Mouse (Mus musculus) CD4-positive, CD25-positive, alpha-beta regulatory T cell, adult 4 months (primary cell): ENCODE measurements around the gene Ppp4r2. TPM values are rescaled to one million over a fixed set of nuclear protein-coding genes. Genes with fewer than 3 reads are reported as not detected.

Source experiments
- ATAC-seq: one replicate; pipeline ENCODE4 v1.8.0; 2017
- polyA plus RNA-seq, 2 experiments: library from polyadenylated mRNA; unstranded; fragments of 100-300 nt; shearing (Covaris generic); gene quantifications; one replicate each; pipeline ENCODE4 v1.2.1; 2017

The Ppp4r2 gene
- polyA plus RNA-seq, 2 experiments from 2014 or later: 23.9 to 41.8 TPM

- ATAC-seq: no peak
Observed at GRCm38 (mm10) chr6:100884594-100885225, 51.3 kb downstream of the Ppp4r2 start.

DNA sequence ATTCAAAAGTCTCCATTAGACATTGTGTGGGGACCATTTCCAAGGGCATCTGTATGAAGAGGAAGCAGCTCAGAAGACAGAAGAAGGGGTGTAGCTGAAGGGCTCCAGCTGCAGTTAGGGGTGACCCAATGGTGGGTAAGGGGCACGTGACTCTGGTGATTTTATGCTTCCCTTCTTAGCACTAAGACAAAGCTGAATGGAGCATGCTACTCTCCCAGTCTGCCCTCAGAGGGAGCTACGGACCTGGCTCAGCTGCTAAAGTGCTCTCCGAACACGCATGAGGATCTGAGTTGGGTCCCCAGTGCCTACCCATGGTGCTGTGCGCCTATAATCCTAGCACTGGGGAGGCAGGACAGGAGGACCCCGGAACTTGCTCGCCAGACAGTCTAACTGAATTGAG is 52.0 kb downstream of the Ppp4r2 start:
- ATAC-seq: no peak

- no peak for ATAC-seq
Observed at GRCm38 (mm10) chr6:100887012-100887411, 53.6 kb downstream of the Ppp4r2 start.

DNA sequence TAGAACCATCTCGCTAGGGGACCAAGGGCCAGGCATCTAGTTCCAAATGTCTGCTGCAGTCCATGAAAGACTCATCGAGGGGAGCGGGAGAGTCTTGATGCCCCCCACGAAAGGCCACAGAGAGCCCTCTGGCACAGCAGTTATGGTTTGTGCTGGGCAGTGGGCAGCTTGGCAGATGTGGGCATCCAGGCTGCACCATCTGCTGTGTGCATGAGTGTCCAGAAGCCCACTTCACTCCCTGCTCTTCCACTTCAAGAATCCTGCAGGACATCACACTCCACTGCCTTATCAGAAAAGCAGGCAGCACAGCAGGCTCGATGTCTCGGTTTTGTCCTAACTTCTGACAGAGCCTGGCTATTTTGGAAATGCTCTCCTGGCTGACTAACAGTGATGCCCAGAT is 55.9 kb downstream of the Ppp4r2 start:
- no peak for ATAC-seq

DNA sequence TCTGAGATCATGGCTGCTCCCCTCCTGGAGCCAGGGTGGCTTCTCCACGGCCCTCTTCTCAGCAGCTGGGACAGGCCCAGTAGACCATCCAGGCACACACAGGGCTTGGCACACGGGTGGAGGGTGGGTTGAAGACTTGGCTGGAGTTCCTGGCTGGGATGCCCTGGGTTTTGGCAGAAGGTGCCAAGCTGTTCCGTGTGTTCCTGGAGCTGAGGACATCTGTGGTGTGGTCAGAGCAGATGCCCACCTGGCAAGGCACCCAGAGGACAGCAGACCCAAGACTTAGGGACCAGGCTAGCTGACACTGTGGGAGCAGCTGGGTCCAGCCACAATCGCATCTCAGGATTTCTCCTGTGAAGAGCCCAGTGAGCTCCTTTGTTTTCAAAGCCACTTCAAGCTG is 59.1 kb downstream of the Ppp4r2 start:
- no peak for ATAC-seq

DNA sequence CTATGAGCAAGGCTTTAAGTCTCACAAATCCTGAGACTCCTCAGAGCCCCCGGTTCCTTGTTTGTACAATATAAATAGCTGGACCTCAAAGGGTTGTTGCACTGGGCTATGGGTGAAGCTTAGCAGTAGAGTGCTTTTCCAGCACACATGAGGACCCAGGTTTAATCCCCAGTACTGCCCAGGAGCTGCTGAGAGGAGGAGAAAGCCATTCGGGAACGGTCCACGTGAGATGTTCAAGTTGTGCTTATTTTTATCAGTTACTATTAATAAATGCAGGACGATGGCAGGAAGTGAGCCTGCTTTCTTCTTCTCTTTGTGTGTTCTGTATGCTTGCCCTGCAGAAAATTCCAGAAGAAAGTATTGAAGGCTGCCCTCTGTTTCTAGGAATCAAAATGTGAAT is 59.7 kb downstream of the Ppp4r2 start:
- ATAC-seq: no peak

DNA sequence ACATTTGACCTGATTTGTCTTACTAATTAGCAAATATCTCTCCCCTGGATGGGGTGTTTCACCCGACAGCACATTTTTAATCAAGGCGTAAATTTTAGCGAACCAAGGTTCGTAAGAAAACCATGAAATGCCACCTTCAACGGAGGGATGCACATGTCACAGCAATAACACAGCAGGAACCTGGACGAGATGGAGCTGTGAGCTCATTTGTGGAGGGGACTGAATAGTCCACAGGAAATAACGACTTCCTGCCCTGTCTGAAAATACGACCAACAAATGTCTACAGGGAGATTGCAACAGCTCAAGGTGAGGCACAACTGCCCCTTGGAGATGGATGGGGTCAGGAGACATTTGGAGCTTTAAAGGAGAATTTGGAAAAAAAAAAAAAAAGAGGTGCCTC is 61.8 kb downstream of the Ppp4r2 start:
- no peak for ATAC-seq

GRCm38 (mm10) chr6:100896883-100897282 is 63.5 kb downstream of the Ppp4r2 start:
- no peak for ATAC-seq

- no peak for ATAC-seq
Observed at GRCm38 (mm10) chr6:100904463-100904862, 71.0 kb downstream of the Ppp4r2 start.

GRCm38 (mm10) chr6:100910136-100910675 is 76.8 kb downstream of the Ppp4r2 start:
- ATAC-seq: no peak

Other genes with a start within 250 kb of the Ppp4r2 start
- 10 to 100 TPM; 10.0 to 11.7 TPM for gene Shq1, start 162.5 kb upstream of the Ppp4r2 start, polyA plus RNA-seq
- under 1 TPM in 1 of 2 experiments, not detected in 1; 0.17 TPM for gene Gxylt2, start 128.9 kb upstream of the Ppp4r2 start, polyA plus RNA-seq